Mouse (Mus musculus) megakaryocyte, embryonic 14.5 days (primary cell): ENCODE data around the gene Cacna1d. TPM values are rescaled to one million over a fixed set of nuclear protein-coding genes. Genes with fewer than 3 reads are reported as not detected.

Experiments
- H3K27me3 ChIP-seq: replicated peaks from 2 replicates; pipeline ENCODE3; 2012; ENCODE audit warnings: inconsistent platforms
- H3K36me3 ChIP-seq: replicated peaks from 2 replicates; pipeline ENCODE3; 2012; ENCODE audit warnings: low read length, inconsistent platforms, mixed read lengths
- H3K4me1 ChIP-seq: 2 replicates; pipeline ENCODE4 v1.6.1; 2012; ENCODE audit warnings: inconsistent platforms
- H3K4me3 ChIP-seq: replicated peaks from 2 replicates; pipeline ENCODE3; 2012; ENCODE audit warnings: moderate library complexity, mild to moderate bottlenecking, inconsistent platforms
- H3K9me3 ChIP-seq: 2 replicates; pipeline ENCODE4 v1.6.1; 2012; ENCODE audit warnings: inconsistent platforms
- FLI1 ChIP-seq: IDR thresholded peaks from 2 replicates; pipeline ENCODE4 v1.6.1; 2012; ENCODE audit warnings: low read length, inconsistent platforms, mixed read lengths
- GATA1 ChIP-seq: IDR thresholded peaks from 3 replicates; pipeline ENCODE4 v1.6.1; 2012; ENCODE audit warnings: mixed read lengths, low read length, inconsistent platforms, borderline replicate concordance
- polyA plus RNA-seq: library from polyadenylated mRNA; stranded (reverse); fragments of >175 nt; gene quantifications from 2 replicates; pipeline ENCODE4 v1.2.3, GENCODE M21; 2012; ENCODE audit warnings: low replicate concordance; ENCODE audit not compliant: insufficient read depth

The Cacna1d gene
- polyA plus RNA-seq, 1 experiment, result 0.02 TPM

GRCm38 (mm10) chr14:29996000-29996751, 495.1 kb downstream of the Cacna1d start:
- H3K9me3 ChIP-seq, result no peaks in the 10 kb centered on the region
- H3K36me3 ChIP-seq, result peaks cover 72% of the 10 kb centered on the region
- no peaks in the 10 kb centered on the region for H3K27me3 ChIP-seq

DNA sequence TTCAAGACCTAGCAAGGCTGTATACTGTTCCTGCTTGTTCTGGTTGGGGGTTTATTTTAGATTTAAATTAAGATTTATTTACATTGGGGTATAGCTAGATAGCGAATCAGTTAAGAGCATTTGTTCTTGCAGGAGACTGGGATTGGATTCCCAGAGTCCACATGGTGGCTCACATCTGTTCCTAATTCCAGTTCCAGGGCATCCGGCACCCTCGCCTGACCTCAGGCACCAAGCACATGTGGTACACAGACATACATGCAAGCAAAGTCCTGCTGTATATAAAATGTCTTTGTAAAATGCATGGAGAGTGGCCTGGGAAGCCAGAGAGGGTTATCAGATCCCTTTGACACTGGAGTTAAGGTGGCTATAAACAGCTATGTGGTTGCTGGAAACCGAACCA, 496.3 kb downstream of the Cacna1d start:
- H3K36me3 ChIP-seq, result peaks cover 84% of the 10 kb centered on the region
- H3K4me3 ChIP-seq, result no peak overlapping the region
- no peaks in the 10 kb centered on the region for H3K27me3 ChIP-seq
- H3K4me1 ChIP-seq, result peaks cover 16% of the 10 kb centered on the region
- no peaks in the 10 kb centered on the region for H3K9me3 ChIP-seq
- TF ChIP-seq GATA1, result no peak
- TF ChIP-seq FLI1, result no peak

More at GRCm38 (mm10) chr14:29996000-29996751, 495.1 kb downstream of the Cacna1d start:
- H3K4me1 ChIP-seq, result peaks cover 27% of the 10 kb centered on the region
- TF ChIP-seq GATA1 (no peak), FLI1 (no peak)
- no peak overlapping the region for H3K4me3 ChIP-seq

Other genes with a start within 250 kb of the Cacna1d start
- 22.3 and 74.8 TPM in 2 replicates for gene Dcp1a, start 11.9 kb downstream of the Cacna1d start, polyA plus RNA-seq
- gene Tkt, start 56.9 kb upstream of the Cacna1d start, polyA plus RNA-seq, result 263 and 491 TPM in 2 replicates
- 32.1 and 64.4 TPM in 2 replicates for gene Prkcd, start 134.8 kb upstream of the Cacna1d start, polyA plus RNA-seq
- gene Rft1, start 162.9 kb upstream of the Cacna1d start, polyA plus RNA-seq, result 2.6 and 9.1 TPM in 2 replicates
- gene Sfmbt1, start 223.4 kb upstream of the Cacna1d start, polyA plus RNA-seq, result 0.53 and 1.0 TPM in 2 replicates